Mouse (Mus musculus): ENCODE measurements at regions not wholly inside any gene's neighbourhood (a gene's known extent, or its start where the extent isn't known, plus 50 kb on each side); places are given as distances from the start of the nearest gene placed in this dataset.

- DNase-seq (ENCODE audit: low spot score in 2 of 2), result no peak
- H3K27ac ChIP-seq, result no peak overlapping the region
- no peak overlapping the region for H3K4me3 ChIP-seq
- no peak for TF ChIP-seq CTCF (conservative IDR thresholded peaks at IDR 0.05)
Measured at GRCm38 (mm10) chr7:89088141-89088540, 315.9 kb downstream of the Tmem135 start.

GRCm38 (mm10) chr7:89086348-89086747 lies 317.7 kb downstream of the Tmem135 start:
- DNase-seq (ENCODE audit: low spot score in 2 of 2), result peak; percentile 29 to 36
- H3K27ac ChIP-seq, result no peak overlapping the region
- peak; percentile 95 for TF ChIP-seq CTCF (conservative IDR thresholded peaks at IDR 0.05)

GRCm38 (mm10) chr7:89073939-89074690 lies 329.9 kb downstream of the Tmem135 start:
- no peak for DNase-seq (ENCODE audit: low spot score in 2 of 2)
- Histone ChIP-seq H3K27ac (no peak overlapping the region), H3K4me3 (no peak overlapping the region)
- no peak for TF ChIP-seq CTCF (conservative IDR thresholded peaks at IDR 0.05)

More at GRCm38 (mm10) chr7:89086348-89086747, 317.7 kb downstream of the Tmem135 start:
- H3K4me3 ChIP-seq, result no peak overlapping the region

- Histone ChIP-seq H3K27ac (no peak overlapping the region), H3K4me3 (no peak overlapping the region)
- no peak for DNase-seq (ENCODE audit: low spot score in 2 of 2)
- TF ChIP-seq CTCF (conservative IDR thresholded peaks at IDR 0.05), result no peak
Measured at GRCm38 (mm10) chr7:89070030-89070429, 334.0 kb downstream of the Tmem135 start.

DNA sequence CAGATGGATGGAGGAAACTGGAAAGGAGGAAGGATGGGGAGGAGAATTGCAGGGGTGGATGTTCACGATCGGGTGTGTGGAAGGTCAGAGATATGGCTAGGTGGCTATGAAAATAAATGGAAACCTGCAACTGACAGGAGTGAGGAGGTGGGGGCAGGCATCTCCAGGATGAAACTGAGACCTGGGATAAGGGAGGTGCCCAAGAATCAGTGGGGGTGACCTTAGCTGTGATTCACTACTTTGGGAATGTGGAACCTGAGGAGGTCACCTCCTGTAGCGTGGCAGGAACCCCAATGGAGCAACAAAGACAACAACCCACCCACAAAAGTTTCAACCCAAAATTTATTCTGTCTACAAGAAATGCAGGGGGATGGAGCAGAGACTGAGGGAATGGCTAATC lies 339.6 kb downstream of the Tmem135 start:
- H3K27ac ChIP-seq, result no peak overlapping the region
- no peak for TF ChIP-seq CTCF (conservative IDR thresholded peaks at IDR 0.05)
- no peak overlapping the region for H3K4me3 ChIP-seq
- DNase-seq (ENCODE audit: low spot score in 2 of 2), result no peak

DNA sequence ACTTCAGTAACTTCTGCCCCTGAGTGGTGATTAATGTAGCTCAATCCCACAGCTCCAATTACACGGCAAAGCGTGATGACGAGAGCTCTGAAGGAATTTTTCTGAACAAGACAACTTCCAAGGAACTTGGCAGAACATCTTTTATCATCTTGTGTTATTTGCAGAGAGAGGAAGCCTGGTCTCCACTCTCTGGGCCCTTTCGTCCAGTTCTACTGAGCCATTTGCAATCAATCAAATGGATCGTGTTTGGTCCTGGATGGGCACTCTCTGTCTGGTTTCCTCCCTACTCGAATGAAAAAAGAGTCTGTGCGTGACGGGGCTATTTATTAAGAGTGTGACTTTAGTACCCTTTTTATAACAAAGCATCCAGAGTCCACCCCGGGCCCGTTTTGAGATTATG lies 340.4 kb downstream of the Tmem135 start:
- no peak for DNase-seq (ENCODE audit: low spot score in 2 of 2)
- no peak overlapping the region for H3K27ac ChIP-seq
- H3K4me3 ChIP-seq, result no peak overlapping the region
- TF ChIP-seq CTCF (conservative IDR thresholded peaks at IDR 0.05), result no peak

DNA sequence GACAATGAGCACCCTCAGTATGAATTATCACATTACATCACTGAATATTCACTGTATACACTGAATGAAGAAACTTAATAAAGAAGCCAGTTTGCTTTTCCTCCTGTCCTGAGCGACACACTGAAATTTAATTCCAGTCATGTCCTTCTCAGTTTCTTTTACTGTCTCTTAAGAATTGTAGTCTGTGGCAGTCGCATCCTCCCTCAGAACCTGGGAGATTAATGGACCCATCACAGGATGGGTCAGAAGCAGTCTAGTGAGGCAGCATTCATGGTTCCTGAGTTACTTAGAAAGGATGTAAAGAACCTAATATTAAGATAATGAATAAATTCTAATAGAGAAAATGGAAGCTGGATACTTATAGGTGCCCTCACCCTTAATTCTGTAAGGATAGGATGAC lies 349.5 kb downstream of the Tmem135 start:
- DNase-seq (ENCODE audit: low spot score in 2 of 2), result no peak
- no peak overlapping the region for H3K27ac ChIP-seq
- no peak overlapping the region for H3K4me3 ChIP-seq
- no peak for TF ChIP-seq CTCF (conservative IDR thresholded peaks at IDR 0.05)

DNA sequence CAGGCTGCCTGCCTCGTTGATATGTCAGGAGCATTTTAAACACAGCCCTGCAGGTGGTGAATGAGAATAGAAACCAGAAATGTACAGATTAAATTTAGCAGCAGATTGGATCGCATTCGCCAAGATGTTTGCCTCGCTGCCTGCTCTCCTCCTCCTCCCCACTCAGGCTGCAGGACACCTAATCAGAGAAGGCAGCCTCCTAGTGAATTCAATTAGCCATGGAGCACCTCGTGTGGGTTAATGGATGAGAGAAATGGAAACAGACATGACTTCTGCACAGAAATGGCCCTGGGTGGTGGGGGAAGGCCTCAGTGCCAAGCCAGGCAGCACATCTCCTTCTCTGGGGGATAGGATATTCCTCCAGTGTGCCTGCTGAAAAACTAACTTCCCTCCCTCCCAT lies 352.8 kb downstream of the Tmem135 start:
- Histone ChIP-seq H3K4me3 (no peak overlapping the region), H3K27ac (no peak overlapping the region)
- TF ChIP-seq CTCF (conservative IDR thresholded peaks at IDR 0.05), result no peak
- peak in 1 of 2 experiments; percentile 22 for DNase-seq (ENCODE audit: low spot score in 2 of 2)

DNA sequence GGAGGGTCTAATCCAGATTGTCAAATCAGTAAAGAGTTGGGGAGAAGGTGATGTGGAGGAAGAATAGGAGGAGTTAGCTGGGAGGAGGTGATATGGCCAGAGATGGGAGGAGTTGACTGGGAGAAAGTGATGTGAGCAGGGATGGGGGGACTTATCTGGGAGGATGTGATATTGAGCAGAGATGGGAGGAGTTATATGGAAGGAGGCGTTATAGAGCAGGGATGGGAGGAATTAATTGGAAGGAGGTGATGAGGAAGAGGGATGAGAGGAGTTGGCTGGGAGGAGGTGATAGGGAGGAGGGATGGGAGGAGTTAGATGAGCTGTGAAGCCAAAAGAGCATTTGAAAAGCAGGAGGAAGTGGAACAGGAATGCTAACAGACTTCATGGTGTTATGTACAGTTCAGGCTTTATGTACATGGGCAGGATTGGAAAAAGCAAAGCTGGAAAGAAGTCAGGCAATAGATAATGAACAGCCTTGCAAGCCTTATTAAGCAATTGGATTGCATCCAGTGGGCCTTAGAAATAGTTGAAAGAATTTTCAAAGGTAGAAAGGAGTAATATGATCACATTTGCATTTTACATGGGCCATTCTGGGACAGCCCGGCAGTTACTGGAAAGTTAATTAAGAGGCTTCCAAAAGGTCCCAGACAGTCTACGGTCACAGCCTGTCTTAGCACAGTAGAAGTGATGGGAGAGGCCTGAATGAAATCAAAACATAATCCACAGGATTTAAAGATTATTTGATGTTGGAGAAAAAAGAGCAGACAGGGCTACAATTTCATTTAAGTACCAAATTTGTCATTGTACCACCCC lies 357.4 kb downstream of the Tmem135 start:
- H3K27ac ChIP-seq, result no peak overlapping the region
- H3K4me3 ChIP-seq, result no peak overlapping the region
- TF ChIP-seq CTCF (conservative IDR thresholded peaks at IDR 0.05), result no peak
- DNase-seq (ENCODE audit: low spot score in 2 of 2), result no peak

DNA sequence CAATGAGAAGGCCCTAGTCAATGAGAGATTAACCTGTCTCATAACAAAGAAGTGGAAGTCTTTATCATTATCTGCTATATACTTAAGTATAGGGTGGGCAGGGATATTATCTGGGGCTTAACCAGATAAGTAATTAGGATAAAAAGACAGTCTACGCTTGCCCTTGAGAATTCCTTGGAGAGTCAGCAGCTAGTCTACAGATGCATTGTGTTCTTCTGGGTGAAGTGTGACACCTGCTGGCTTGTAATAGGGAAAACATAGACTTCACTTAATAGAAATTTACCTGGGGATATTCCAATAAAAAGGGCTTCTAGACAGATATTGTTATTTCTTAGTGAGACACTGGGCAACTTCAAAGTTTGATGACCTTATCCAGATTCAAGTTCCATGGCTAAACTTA lies 361.0 kb downstream of the Tmem135 start:
- peak; percentile 27 to 45 for DNase-seq (ENCODE audit: low spot score in 2 of 2)
- peak; percentile 76 for TF ChIP-seq CTCF (conservative IDR thresholded peaks at IDR 0.05)
- Histone ChIP-seq H3K27ac (no peak overlapping the region), H3K4me3 (no peak overlapping the region)

DNA sequence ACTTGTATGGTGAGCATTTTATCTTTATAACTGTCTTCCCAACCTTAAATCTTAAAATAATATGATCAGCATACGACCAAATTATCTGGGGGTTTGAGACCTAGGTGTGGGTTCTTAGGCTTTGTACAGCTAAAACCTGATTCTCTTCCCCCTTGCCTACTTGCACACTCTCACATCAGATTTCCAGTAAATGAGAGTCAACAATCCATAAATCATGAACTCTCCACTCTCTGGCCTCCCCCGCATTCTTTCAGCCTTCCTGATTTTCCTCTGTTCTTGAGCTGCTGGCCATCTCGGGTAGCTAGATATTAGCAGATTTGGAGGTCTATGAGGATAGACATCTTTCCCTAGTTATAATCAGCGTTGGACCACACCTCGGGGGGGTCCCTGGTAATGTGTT lies 362.7 kb downstream of the Tmem135 start:
- no peak for TF ChIP-seq CTCF (conservative IDR thresholded peaks at IDR 0.05)
- H3K27ac ChIP-seq, result no peak overlapping the region
- no peak for DNase-seq (ENCODE audit: low spot score in 2 of 2)

GRCm38 (mm10) chr7:89040139-89040538 lies 363.9 kb downstream of the Tmem135 start:
- no peak overlapping the region for H3K4me3 ChIP-seq
- DNase-seq (ENCODE audit: low spot score in 2 of 2), result no peak
- TF ChIP-seq CTCF (conservative IDR thresholded peaks at IDR 0.05), result no peak
- no peak overlapping the region for H3K27ac ChIP-seq

More for the DNA sequence above, 362.7 kb downstream of the Tmem135 start:
- H3K4me3 ChIP-seq, result no peak overlapping the region

- peak overlapping the region; percentile 29; the same call in 1 of the 2 replicates for H3K27ac ChIP-seq
- no peak for DNase-seq (ENCODE audit: low spot score in 2 of 2)
- no peak for TF ChIP-seq CTCF (conservative IDR thresholded peaks at IDR 0.05)
- H3K4me3 ChIP-seq, result no peak overlapping the region
Measured at GRCm38 (mm10) chr7:89035138-89035996, 368.7 kb downstream of the Tmem135 start.
